Comparison of ENCODE assay signal across 21 mouse cellular contexts in the genomic region with DNA sequence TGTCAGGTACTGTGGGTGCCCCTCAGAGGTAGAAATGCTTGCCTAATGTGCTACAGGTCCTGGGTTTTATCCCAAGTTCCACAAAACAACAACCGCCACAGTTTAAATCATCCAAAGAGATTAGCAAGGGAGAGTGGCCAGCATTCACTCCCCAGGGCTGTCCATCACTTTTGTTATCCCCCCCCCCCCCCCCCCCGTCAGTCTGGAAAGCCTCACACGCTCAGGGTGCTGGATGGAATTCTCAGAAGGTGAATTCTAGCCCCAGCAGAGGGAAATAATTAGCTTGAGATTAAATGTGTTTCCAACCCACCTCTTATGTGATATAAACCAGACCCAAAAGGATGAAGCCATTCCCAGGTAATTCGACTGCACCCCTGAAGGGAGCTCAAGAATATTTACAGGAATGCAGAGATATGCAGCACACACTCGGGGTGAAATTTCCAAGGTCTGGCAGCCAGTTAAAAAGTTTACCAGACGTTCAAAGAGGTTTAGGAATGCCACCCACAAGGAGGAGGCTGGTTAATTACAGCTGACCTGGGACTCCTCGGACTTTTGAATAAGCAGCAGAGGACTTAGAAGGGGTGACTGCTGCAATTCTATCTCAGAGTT.
DNase-seq lines count a peak whose midpoint lies in the region; ATAC-seq and TF ChIP-seq lines count a peak whose summit lies in the region.
"Had no signal": no experiment of that assay in that cellular context is flagged by ENCODE, and none has a peak within 500 bp of the region (broad histone marks: within the 10 kb centered on the region; RNA-seq: fewer than 3 reads in every experiment).

No protein-coding gene starts in this region.

- H3K4me1 ChIP-seq in heart, embryonic 10.5 days, result peaks cover 58% of the 10 kb centered on the region
- H3K4me1 ChIP-seq in stomach, embryonic 14.5 days (ENCODE audit: control insufficient read depth, insufficient read depth, low read length), result peaks cover 25% of the 10 kb centered on the region
- H3K4me1 ChIP-seq in stomach, postnatal 0 days (replicated peaks; ENCODE audit: control insufficient read depth, insufficient read depth), result no peaks in the 10 kb centered on the region
- H3K4me1 ChIP-seq in limb, embryonic 10.5 days, result peaks cover 75% of the 10 kb centered on the region

- WGBS in heart, embryonic 10.5 days, result 8% methylated on average over 7 of the region's 7 CpGs
- 16% methylated on average over 6 of the region's 7 CpGs for WGBS in stomach, embryonic 14.5 days
- WGBS in stomach, postnatal 0 days, result 36% methylated on average over 7 of the region's 7 CpGs
- under 1% methylated on average over 7 of the region's 7 CpGs for WGBS in limb, embryonic 10.5 days

- TF ChIP-seq CTCF in stomach, postnatal 0 days (IDR thresholded peaks at IDR 0.05; ENCODE audit: low read depth), result no peak

- intact Hi-C loops in heart, postnatal 14 days (cut with DNase I), result no loop called here

- DNase-seq in heart, embryonic 10.5 days (ENCODE audit: low spot score), result no peak
- DNase-seq in heart, postnatal 14 days, result no peak
- no peak for DNase-seq in stomach, postnatal 0 days (ENCODE audit: low spot score)
- DNase-seq in limb, embryonic 10.5 days (ENCODE audit: low spot score), result no peak
- peak; percentile 69 for DNase-seq in yolk sac, embryonic 10.5 days (ENCODE audit: low spot score)
- DNase-seq in adrenal gland, postnatal 25 days, result no peak
- DNase-seq in cerebellum, postnatal 25 days, result no peak
- DNase-seq: adrenal gland, postnatal 36 days; B cell, adult 2 months; cerebellum, adult 8-10 months; heart, postnatal 4 days; kidney, adult 11 months; right cerebral cortex, adult 18-20 months; thymus, postnatal 14 days had no signal

- no peaks in the 10 kb centered on the region for H3K27me3 ChIP-seq in heart, embryonic 10.5 days (ENCODE audit: insufficient read depth, poor library complexity, severe bottlenecking)
- H3K27me3 ChIP-seq in stomach, embryonic 14.5 days (ENCODE audit: control insufficient read depth, insufficient read depth, low read length), result no peaks in the 10 kb centered on the region
- no peaks in the 10 kb centered on the region for H3K27me3 ChIP-seq in stomach, postnatal 0 days (ENCODE audit: control insufficient read depth, insufficient read depth, low read length)
- no peaks in the 10 kb centered on the region for H3K27me3 ChIP-seq in limb, embryonic 10.5 days (ENCODE audit: low read depth, poor library complexity, severe bottlenecking)
- H3K27me3 ChIP-seq: forebrain, embryonic 15.5 days; liver, embryonic 12.5 days; lung, embryonic 15.5 days had no signal

- no peaks in the 10 kb centered on the region for H3K9me3 ChIP-seq in heart, embryonic 10.5 days
- H3K9me3 ChIP-seq in stomach, embryonic 14.5 days (ENCODE audit: control insufficient read depth, low read depth, low read length), result no peaks in the 10 kb centered on the region
- H3K9me3 ChIP-seq in stomach, postnatal 0 days (ENCODE audit: control insufficient read depth, low read length), result no peaks in the 10 kb centered on the region
- H3K9me3 ChIP-seq in limb, embryonic 10.5 days (replicated peaks), result no peaks in the 10 kb centered on the region
- H3K9me3 ChIP-seq: forebrain, embryonic 15.5 days; liver, embryonic 12.5 days; lung, embryonic 15.5 days had no signal

- no peak for TF ChIP-seq EP300 in stomach, postnatal 0 days (optimal IDR thresholded peaks at IDR 0.05)

- H3K9ac ChIP-seq in stomach, embryonic 14.5 days (replicated peaks; ENCODE audit: low read depth, low read length), result no peak overlapping the region
- H3K9ac ChIP-seq in stomach, postnatal 0 days (ENCODE audit: low read length), result no peak overlapping the region
- H3K9ac ChIP-seq: forebrain, embryonic 15.5 days; liver, embryonic 12.5 days; lung, embryonic 15.5 days had no signal

- H3K36me3 ChIP-seq in heart, embryonic 10.5 days, result no peaks in the 10 kb centered on the region
- H3K36me3 ChIP-seq in stomach, embryonic 14.5 days (ENCODE audit: control insufficient read depth, insufficient read depth, low read length), result no peaks in the 10 kb centered on the region
- no peaks in the 10 kb centered on the region for H3K36me3 ChIP-seq in stomach, postnatal 0 days (ENCODE audit: control insufficient read depth, insufficient read depth, low read length)
- H3K36me3 ChIP-seq in limb, embryonic 10.5 days, result no peaks in the 10 kb centered on the region
- H3K36me3 ChIP-seq: forebrain, embryonic 15.5 days; liver, embryonic 12.5 days; lung, embryonic 15.5 days had no signal

- H3K4me3 ChIP-seq in heart, embryonic 10.5 days, result no peak overlapping the region
- no peak overlapping the region for H3K4me3 ChIP-seq in stomach, embryonic 14.5 days (ENCODE audit: low read depth, low read length)
- no peak overlapping the region for H3K4me3 ChIP-seq in stomach, postnatal 0 days (ENCODE audit: low read depth, low read length)
- H3K4me3 ChIP-seq in limb, embryonic 10.5 days, result no peak overlapping the region
- H3K4me3 ChIP-seq: forebrain, embryonic 15.5 days; liver, embryonic 12.5 days; lung, embryonic 15.5 days had no signal

- H3K4me2 ChIP-seq in stomach, embryonic 14.5 days (replicated peaks; ENCODE audit: low read depth, low read length), result no peak overlapping the region
- H3K4me2 ChIP-seq in stomach, postnatal 0 days (replicated peaks; ENCODE audit: low read depth), result no peak overlapping the region
- H3K4me2 ChIP-seq: forebrain, embryonic 15.5 days; heart, embryonic 11.5 days; liver, embryonic 12.5 days; lung, embryonic 15.5 days had no signal

- peak overlapping the region; percentile 65; the same call in 1 of the 2 replicates for H3K27ac ChIP-seq in heart, embryonic 10.5 days
- peak overlapping the region; percentile 34; the same call in 1 of the 2 replicates for H3K27ac ChIP-seq in stomach, embryonic 14.5 days (ENCODE audit: low read length)
- H3K27ac ChIP-seq in stomach, postnatal 0 days (replicated peaks), result no peak overlapping the region
- peak overlapping the region; percentile 84 for H3K27ac ChIP-seq in limb, embryonic 10.5 days
- H3K27ac ChIP-seq: forebrain, embryonic 15.5 days; kidney, postnatal 0 days; liver, embryonic 12.5 days; lung, embryonic 15.5 days had no signal

- ATAC-seq in stomach, embryonic 14.5 days (ENCODE audit: insufficient number of reproducible peaks, insufficient read depth, low FRiP score, low read depth), result no peak
- ATAC-seq in stomach, postnatal 0 days (ENCODE audit: low FRiP score, low TSS enrichment), result no peak
- ATAC-seq: forebrain, embryonic 15.5 days; liver, embryonic 12.5 days; midbrain, embryonic 16.5 days had no signal
